Mouse (Mus musculus) c-Kit-positive CD71-negative TER-119-negative erythroid progenitor cells, embryonic 14.5 days (primary cell): ENCODE data around the gene Erich3.

Experiments used
- DNase-seq: peaks from one replicate; pipeline ENCODE4 v3.0.0-alpha.2; 2013; ENCODE audit warnings: low read depth

The Erich3 gene

DNA sequence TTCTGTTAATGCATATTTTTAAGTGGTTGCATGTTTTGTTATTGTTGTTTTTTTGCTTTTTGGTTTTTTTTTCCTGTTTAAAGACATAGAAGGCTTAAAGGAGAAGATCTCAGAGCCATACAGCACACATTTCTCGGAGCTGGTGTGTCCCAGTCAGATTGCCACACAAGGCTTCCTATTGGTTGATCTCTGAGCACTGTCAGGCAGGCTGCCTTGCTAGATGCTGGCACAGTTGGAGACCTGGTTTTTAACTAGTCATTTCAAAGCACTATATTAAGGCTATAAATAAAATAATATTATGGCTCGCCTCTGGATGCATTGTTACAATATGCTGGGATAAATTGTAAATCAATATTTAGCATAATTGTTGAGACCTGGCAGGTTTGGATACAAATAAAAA is 18.9 kb downstream of the Erich3 start:
- DNase-seq, result no peak

DNA sequence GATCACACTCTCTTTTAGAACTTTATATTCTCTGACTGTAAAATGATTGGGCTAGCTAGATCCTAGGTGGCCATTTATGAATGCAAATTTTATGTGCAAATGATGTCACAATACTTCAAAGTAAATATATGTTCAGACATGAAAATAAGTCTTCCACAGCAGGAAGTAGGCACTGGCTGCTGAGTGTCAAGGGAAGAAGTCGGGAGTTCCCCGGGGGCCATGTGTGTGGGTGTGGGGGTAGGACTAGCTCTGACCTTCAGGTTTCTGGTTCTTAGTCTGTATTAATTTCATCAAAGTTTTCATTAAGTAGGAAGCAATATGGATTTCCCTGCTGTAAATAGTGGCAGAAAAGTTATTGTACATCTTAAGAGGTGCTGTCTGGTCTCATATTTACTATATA is 20.0 kb downstream of the Erich3 start:
- DNase-seq, result no peak

DNA sequence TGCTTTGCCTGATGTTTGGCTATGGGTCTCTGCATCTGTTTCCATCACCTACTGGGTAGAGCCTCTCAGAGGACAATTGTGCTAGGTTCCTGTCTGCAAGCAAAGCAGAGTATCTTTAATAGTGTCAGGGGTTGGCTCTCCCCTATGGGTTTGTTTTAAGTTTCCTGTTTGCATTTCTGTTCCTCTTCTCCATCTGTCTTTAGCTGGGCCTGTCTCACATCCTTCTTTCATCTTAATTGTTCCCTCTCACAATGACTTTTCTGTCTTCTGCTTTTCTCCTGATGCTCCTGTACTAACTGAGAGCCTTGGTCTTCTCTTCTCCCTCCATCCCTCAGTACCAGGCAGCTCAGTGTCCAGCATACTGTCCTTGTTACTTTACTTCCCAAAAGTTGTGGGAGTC is 26.6 kb downstream of the Erich3 start:
- DNase-seq, result no peak

DNA sequence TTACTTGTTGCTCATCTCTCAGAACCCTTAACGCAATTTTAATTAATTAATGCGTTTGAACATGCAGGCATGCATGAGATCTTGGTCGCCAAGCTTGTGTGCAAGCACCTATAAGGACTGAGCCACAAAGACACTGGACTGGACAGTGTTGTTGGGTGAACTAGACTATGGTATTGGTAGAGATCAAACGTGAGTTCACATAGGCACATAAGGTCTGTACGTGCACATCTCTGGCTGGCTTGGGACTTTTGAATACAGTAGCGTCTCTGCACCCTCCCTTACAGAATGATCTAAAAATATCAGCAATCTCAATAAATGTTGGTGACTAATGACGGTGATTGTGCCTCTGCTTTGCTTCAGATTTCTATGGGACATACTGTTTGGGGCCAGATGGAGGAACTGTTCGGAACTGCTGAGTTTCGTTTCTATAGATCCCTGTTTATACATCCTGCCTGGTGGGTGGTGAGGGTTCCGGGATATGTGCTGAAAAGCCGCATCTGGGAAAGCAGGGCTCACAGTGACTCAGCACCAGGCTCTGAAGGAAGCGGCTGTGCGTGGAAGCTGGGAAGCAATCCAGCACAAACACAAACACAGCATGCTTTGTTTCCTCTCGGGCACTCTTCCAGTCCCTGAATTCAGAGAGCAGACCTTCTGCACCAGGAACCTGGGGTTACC is 28.4 kb downstream of the Erich3 start:
- no peak for DNase-seq

DNA sequence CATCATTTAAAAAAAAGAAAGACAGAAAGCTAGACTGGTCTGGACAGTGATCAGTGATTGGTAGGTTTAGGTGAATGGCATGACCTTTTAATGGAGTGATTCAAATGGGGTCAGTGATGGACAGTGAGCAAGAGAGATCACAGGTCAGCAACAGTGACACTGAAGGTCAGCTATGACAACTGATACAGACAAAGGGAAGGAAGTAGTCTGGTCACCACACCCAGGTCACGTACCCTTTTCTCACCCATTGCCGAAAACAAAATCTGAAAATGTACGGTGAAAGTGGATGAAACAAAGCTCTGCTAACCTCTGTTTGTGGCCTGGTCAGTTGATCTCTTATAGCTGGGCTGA is 28.9 kb downstream of the Erich3 start:
- DNase-seq, result no peak

DNA sequence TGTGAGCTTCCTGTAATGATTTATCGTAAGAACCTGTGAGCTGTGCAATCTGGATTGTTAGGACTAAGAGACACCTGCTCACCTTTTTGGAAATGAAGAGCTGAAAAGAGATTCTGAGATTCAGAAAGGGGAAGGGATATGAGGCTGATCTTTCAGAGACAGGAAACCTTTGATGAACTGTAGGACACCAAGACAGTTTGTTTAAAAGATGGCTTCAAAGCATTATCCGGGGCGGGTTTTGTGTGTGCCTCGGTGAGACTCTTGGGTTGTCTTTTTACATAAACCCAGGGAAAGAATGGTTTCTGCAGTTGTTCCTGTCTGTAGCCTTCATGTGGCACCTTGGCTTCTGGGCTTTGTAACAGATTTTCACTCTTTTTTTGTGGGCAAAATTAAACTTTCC is 30.2 kb downstream of the Erich3 start:
- DNase-seq, result no peak

DNA sequence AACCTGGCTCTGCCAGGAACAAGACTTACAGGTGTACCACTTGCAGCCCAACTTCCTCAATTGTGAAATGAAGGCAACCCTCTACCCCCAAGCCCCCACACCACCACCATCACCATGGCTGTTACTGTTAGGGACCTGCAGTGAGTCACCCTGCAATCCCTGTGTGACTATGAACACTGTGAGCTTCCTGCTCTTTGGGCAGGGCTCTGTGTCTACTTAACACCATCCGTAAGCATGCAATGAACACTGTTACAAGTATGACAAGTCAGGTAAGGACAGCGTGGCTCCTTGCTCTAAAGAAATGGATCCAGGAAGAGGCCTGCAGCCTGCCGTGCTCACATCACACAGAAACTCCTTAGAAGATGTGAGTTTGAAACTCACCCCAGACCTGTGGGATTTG is 33.0 kb downstream of the Erich3 start:
- DNase-seq, result no peak

DNA sequence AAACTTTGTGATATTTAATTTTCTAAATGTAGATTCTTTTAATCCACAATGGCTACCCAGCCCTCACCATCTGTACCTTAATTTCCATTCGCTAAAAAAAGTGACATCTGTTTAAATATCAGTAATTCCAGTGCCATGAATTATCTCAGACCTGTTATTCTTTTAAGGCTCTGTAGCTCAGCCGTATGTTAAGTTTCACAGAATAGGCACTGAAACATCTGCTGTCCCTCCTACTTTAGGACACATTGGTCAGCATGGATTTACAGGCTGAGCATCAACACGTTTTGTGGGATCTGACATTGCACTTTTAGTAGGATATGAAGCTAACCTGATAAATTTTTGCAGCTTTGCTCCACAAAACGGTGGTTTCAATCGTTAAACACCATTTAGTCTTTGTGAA is 35.2 kb downstream of the Erich3 start:
- DNase-seq, result no peak

DNA sequence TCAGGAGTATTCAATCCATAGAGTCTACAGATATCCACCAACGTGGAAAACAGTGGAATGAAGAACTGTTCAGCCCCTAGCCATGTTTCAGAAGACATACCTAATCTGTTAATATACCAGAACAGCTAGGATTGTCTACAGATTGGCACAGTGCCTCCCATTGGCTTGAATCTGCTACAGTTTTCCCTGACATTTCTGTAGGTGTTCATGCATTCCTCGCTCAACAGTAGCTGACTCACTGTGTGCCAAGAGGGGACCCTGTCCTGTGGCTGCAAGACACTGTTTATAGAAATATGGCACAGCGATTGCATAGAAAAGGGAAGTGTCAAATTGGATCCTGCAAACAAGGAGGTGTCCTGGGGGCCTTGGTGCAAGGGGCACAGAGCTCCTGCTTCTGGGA is 36.6 kb downstream of the Erich3 start:
- no peak for DNase-seq

DNA sequence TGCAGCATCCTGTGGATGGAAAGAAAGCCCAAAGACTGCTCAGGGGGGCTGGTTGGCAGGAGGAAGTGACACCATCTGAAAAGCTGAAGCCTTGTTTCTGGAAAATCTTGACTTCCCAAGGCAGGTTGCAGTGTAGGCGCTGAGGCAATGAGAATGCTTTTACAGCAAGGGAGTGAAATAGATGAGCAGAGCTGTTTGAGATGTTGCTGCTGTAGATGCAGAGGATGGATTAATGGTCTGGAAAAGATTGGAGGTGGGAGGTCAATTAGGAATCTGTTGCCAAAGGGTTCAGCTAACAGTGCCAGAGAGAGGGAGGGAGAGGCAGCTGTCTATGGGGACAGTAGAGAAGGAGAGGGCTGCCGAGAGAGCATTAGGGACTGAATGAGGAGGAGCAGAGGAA is 37.1 kb downstream of the Erich3 start:
- no peak for DNase-seq

DNA sequence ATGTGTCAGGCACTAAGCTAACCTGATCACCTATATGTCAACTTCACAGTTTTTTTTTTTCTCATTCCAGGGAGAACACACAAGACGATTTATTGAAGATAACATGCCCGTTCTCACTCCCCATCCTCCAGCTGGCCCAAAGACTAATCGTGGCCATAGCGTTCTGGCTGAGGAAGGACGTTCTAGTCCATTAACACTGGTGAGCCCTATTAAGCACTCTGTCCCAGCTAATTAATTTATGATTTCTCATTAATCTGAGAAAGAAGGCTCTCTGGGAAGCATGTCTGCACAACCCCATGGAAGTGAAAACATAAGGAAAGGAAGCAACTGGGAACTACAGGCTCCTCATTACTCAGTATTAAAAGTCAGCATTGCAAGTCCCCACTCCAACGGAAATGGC is 41.1 kb downstream of the Erich3 start:
- no peak for DNase-seq

DNA sequence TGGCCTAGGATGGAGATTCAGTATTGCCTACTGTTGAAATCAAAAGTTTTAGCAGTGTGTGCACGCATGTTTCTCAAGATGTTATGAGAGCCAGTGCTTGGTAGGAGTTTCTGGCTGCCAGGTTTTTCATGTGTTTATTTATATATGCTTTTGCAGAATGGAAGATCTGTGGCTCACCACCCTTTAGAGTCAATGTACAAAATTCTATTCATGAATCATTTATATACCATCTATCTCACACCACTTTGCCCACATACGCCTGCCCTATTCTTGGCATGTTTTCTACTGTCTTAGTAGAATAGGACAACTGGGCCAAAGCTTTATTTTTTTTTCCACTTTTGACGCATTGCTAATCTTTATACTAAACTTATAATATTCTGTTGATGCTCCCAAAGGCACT is 44.5 kb downstream of the Erich3 start:
- DNase-seq, result no peak

DNA sequence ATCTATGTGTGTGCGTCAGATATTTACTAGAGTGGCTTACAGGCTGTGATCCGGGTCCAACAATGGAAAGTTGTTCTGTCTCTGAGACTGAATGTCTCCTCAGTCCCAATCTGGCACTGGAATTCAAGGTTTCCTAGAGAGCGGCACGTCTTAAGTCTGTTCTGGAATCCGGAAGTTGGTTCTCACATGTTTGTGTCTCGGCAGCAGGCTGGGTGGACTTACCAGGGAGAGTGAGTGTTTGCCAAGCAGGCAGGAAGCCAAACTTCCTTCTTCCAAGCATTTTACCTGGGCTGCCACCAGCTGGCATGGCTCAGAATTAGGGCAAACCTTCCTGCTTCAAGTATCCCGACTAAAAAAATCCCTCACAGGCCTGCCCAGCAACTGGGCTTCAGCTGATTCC is 59.5 kb downstream of the Erich3 start:
- DNase-seq, result no peak

DNA sequence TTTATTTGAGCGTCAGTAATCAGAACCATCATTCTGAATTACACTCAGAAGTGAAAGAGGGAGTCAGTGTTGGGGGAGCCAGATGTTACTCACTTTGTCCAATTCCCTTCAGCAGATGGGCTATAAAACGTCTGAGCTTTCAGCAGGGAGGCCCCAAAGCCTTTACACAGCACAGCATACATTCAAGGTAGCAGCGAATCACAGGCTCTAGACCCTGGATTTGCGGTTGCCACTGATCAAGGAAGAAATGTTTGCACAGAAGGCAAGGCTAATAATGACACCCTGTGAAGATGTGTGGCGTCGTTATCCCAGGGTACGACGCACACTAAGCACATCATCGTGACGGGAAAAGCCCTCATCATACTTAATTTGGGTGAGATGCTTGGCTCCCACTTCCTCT is 67.8 kb downstream of the Erich3 start:
- no peak for DNase-seq

DNA sequence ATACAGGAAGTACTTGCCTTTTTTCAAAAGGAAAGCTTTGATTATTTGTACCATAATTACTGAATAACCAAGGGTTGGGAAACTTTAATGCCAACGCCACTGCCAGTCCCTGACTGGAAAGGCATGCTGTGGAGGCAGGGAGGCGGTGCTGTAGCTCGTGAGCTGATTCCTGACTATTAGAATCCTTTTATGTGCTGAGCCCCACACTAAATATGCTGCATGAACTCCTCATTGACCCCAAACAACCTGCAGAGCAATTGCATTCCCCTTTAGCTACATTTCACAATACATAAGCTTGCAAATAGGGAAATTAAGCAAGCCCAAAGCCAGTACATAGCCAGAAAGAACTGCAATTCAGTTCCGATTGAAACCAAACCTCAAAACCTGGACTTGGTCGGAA is 77.8 kb downstream of the Erich3 start:
- DNase-seq, result no peak

DNA sequence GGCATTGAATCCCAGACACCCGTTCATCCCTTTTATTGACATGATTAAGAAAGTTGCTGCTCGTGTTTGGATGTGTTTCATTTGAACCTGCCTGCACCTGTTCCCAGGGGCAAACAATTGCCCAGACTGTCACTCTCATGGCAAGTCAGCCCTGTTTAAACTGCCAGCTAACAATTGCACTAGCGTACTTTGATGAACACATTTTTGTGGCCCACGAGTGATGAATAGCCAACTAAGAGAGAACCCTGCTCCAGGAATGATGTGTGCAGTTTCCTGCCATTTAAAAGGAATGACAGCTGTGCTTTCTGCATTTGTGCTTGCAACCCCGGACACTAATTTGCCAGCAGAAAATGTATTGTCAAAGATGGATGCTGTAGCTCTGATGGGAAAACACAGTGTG is 79.3 kb downstream of the Erich3 start:
- no peak for DNase-seq

DNA sequence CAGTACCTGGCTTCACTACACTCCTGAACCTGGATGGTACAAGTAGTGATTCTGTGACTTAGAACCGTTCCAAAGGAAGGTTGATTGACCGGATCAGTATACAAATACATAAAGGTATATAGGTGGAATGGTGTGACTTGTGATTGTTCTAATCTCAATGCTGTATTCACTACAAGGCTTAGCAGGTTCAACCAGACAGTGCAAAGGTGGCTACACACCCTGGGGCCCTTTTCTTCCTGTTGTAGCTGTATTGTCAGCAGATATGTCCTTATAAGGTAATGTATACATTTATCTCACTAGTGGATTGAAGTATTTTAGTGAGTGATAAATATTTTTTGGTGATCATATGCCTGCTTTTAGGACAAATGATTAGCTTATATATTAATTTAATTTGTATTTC is 80.7 kb downstream of the Erich3 start:
- DNase-seq, result no peak

DNA sequence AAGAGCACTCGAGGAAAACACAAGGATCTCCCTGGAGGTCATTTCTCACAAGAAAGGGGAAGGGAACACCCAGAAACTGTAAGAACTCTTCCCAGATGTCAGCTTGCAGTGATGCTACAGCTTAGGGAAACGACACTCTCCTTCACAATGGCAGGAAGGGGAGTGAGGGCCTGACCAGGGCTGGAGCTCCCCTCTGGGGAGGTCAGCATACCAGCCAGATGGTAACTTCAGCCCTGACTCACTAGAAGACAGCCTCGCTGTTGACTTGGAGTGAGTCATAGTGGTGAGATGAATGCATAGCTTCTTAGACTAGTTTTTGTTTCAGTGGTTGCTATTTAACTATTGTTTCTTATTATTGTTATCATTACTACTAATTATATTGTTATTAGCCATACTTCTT is 90.8 kb downstream of the Erich3 start:
- DNase-seq, result no peak

DNA sequence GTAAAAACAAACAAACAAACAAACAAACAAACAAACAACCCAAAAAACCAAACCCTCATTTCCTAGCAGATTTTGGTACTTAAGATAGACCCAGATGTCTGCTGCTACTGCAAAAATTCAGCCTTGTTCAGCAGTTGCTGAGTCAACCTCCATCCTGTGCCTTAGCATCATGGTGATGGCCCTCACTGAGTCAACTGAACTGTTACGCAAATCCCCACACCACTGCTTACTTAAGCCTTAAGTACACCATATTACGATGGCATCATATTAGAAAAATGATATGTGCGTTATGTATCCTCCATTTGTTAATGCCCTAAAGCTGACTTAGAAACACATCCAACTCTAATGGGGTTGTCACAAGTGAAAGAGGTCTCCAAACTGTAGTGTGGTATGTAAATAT is 91.6 kb downstream of the Erich3 start:
- DNase-seq, result no peak

DNA sequence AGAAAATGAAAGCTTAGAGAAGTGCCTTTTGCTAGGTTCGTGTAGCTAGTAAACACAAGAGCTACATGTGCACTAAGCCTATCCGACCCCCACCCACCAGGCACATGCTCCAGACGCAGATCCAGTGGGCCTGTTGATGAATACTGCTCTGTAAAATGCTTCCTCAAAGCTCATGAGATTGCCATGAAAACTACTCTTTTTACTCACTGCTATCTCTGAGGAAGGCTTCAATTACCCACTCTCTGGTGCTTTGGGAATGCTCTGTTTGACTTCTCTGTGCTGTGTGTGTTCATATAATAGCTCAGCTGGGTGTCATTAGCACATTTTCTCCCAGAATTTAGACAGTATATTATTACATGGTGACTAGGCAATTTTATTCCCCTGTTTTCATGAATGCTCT is 94.4 kb downstream of the Erich3 start:
- no peak for DNase-seq

DNA sequence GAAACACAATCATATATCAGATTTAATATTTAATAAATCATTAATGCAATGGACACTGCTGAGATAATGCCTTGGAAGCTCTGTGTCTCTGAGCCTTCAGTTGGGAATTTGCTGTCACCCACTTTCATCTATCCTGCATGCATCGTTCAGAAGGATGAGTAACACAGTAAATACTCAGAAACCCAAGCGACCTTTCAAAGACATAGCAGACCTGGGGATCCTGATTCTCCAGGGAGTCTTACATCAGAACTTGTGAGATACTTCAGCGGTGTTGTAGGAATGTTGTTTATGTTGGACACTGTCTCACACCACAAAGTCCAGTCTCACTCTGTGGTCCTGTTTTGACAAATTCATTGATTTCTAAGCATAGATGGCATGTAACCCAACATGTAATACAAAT is 97.4 kb downstream of the Erich3 start:
- DNase-seq, result no peak

DNA sequence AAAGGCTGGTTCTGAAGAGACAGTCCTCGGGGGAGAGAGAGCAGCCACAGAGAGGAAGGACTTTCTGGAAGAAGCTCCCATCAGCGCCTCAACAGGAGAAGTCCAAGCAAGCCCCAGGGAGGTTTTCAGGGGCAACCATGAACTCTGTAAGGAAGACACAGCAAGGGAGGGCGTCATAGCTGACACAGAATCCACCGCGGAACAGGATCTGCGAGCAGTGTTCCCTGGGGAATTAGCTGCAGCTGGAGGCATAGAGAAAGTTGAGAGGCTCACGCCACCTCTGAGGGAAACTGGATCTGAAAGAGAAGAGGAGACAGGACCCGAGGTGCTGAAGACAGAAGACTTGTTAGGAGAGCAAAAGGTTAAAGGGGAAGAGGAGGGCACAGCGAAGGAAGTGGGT is 99.7 kb downstream of the Erich3 start:
- no peak for DNase-seq

DNA sequence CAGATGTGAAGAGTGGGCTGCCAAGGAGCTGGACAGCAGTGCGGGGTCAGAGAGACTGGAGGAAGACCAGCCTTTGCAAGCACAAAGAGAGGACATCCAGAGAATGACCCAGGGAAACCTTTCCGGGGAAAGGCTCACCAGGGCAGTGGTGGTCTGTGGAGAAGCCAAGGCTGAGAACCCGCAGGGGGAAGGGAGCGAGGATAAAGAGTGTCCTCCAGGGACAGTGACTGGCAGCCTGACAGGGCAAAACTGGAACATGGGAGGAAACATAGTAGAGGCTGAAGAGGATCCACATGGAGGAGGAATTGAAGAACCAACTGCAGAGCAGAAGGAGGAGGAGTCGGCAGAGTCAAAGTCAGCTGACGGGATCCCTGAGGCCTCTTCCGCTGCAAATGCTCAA is 100.5 kb downstream of the Erich3 start:
- DNase-seq, result no peak

DNA sequence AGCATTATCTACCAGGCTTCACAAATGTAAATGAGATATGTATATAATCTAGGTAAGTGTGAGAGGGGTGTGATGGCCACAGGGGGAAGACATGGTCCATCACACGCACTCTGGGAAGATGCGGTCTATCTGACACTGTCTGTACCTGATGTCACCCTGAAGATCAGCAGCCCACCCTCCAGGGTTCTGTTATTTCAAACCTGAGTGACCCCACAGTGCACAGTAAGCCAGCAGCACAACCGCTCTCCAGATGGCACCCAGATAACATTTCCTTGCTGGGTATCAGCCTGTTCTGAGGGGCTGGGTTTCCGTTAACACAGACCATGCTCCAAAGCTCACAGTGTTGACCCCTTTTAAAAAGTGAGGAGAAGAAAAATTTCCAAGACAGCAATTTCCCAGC is 102.7 kb downstream of the Erich3 start:
- no peak for DNase-seq

DNA sequence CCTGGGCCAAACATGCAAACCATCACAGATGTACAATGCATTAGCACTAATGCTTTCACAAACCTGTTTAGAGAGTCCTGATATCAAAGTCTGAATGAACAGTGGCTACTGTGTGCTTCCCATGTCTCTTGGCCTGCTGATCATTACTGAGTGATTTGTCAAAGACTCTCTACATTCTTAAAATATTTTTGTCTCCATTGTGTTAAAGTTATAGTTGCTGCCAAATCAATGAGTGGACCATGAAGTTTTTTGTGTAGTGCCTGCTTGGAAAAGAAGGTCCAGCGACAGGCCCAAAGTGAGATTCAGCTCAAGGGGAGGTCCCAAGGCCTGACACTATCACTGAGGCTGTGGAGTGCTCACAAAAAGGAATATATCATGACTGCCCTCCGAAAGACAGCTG is 108.0 kb downstream of the Erich3 start:
- no peak for DNase-seq
